Mouse (Mus musculus): Measurements from ENCODE around the gene Mrpl18. TPM values are rescaled to one million over a fixed set of nuclear protein-coding genes. Genes with fewer than 3 reads are reported as not detected.
A peak's percentile ranks its signal among the peaks of the same experiment; 100 is the strongest.
"Not testable (repeated sequence)": the region's sequence is repeated elsewhere in the genome, so short reads cannot be mapped to it uniquely, and the experiment has no call there.

Mrpl18 gene
- polyA plus RNA-seq, 1 experiment from 2014 or later: 193 TPM

DNA sequence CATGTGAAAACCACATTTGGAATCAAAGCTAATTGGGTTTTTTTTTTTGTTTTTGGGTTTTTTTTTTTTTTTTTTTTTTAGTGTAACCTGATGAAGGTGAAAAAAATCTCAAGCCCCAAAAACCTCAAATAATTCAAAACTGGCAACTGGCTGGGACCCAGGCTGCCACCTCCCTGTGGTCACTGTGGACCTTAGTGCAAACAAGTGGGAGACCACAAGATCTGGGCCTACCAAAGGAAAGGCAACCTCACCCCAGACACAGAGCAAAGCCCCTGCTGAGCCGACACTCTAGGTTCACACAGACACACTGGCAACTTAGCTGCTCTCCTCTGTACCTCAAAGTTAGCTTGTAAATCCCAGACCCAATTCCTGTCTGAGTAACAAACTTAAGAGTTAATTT, 11.8 kb downstream of the Mrpl18 start:
- DNase-seq (ENCODE audit: low spot score): no peak
- H3K36me3 ChIP-seq: peaks cover 60% of the 10 kb centered on the region
- H3K9me3 ChIP-seq (replicated peaks): no peaks in the 10 kb centered on the region
- no peak overlapping the region for H3K27ac ChIP-seq (replicated peaks)
- H3K4me3 ChIP-seq: no peak overlapping the region
- no peaks in the 10 kb centered on the region for H3K27me3 ChIP-seq (ENCODE audit: low read depth, poor library complexity, severe bottlenecking)
- WGBS: 77% methylated on average over 1 of the region's 1 CpGs
- peaks cover 16% of the 10 kb centered on the region for H3K4me1 ChIP-seq

- Histone ChIP-seq H3K36me3 (peaks cover 65% of the 10 kb centered on the region), H3K4me1 (peaks cover 16% of the 10 kb centered on the region), H3K27me3 (ENCODE audit: low read depth, poor library complexity, severe bottlenecking) (no peaks in the 10 kb centered on the region), H3K4me3 (no peak overlapping the region), H3K9me3 (replicated peaks) (no peaks in the 10 kb centered on the region), H3K27ac (replicated peaks) (peak overlapping the region; percentile 78)
- DNase-seq (ENCODE audit: low spot score): peak; percentile 65
- WGBS: 29% methylated on average over 11 of the region's 12 CpGs
Observed at GRCm38 (mm10) chr17:12903372-12904333, 12.5 kb downstream of the Mrpl18 start.

GRCm38 (mm10) chr17:12902291-12902690, 13.9 kb downstream of the Mrpl18 start:
- no peak overlapping the region for H3K27ac ChIP-seq (replicated peaks)
- 94% methylated on average over 6 of the region's 6 CpGs for WGBS

DNA sequence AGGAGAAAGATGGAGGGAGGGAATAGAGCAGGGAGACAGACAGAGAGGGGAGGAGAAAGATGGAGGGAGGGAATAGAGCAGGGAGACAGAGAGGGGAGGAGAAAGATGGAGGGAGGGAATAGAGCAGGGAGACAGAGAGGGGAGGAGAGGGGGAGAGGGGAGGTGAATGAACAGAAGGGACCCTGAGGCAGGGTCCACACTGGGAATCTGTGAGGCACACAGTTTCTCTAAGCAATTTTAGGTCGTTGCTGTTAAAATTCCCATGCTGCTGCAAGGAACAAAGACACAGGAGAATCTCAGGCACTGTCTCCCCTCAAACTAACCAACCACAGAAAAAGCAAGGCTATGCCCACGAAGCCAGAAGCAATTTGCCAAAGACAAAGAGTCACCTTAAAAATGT, 17.5 kb downstream of the Mrpl18 start:
- not testable (repeated sequence) for DNase-seq (ENCODE audit: low spot score)
- WGBS: 40% methylated on average over 2 of the region's 2 CpGs
- peaks cover 59% of the 10 kb centered on the region for H3K36me3 ChIP-seq

More at GRCm38 (mm10) chr17:12902291-12902690, 13.9 kb downstream of the Mrpl18 start:
- H3K4me1 ChIP-seq: peaks cover 16% of the 10 kb centered on the region
- DNase-seq (ENCODE audit: low spot score): no peak
- H3K9me3 ChIP-seq (replicated peaks): no peaks in the 10 kb centered on the region
- peaks cover 67% of the 10 kb centered on the region for H3K36me3 ChIP-seq
- H3K4me3 ChIP-seq: no peak overlapping the region
- H3K27me3 ChIP-seq (ENCODE audit: low read depth, poor library complexity, severe bottlenecking): no peaks in the 10 kb centered on the region

GRCm38 (mm10) chr17:12897674-12898073, 18.5 kb downstream of the Mrpl18 start:
- Histone ChIP-seq H3K36me3 (peaks cover 52% of the 10 kb centered on the region), H3K4me3 (no peak overlapping the region), H3K4me1 (peaks cover under 1% of the 10 kb centered on the region; the same call in 1 of the 2 replicates), H3K9me3 (replicated peaks) (no peaks in the 10 kb centered on the region), H3K27ac (replicated peaks) (peak overlapping the region; percentile 52), H3K27me3 (ENCODE audit: low read depth, poor library complexity, severe bottlenecking) (no peaks in the 10 kb centered on the region)
- WGBS: 87% methylated on average over 5 of the region's 5 CpGs
- DNase-seq (ENCODE audit: low spot score): no peak

More for the DNA sequence above, 17.5 kb downstream of the Mrpl18 start:
- peaks cover 10% of the 10 kb centered on the region for H3K4me1 ChIP-seq
- H3K9me3 ChIP-seq (replicated peaks); H3K27me3 ChIP-seq (ENCODE audit: low read depth, poor library complexity, severe bottlenecking); H3K27ac ChIP-seq (replicated peaks); H3K4me3 ChIP-seq: not testable (repeated sequence)

DNA sequence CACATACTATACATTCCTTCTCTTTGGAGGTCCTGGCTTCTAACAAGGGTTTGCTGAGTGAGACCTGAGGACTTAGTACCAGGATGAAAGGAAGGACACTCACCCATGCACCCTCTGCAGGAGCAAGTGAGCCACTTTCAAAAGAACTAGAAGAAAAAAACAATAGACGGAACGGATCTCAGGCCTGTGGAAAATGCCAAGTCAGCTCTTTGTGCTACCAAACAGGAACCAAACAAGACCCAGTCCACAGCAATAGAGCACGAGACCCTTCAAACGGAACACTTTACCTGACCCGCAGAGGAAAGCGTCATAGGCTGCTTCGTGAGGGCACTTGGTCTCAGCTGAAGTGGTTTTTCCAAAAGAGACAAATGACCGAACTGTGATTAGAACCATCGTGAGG, 24.1 kb downstream of the Mrpl18 start:
- no peak for DNase-seq (ENCODE audit: low spot score)
- no peaks in the 10 kb centered on the region for H3K9me3 ChIP-seq (replicated peaks)
- H3K27me3 ChIP-seq (ENCODE audit: low read depth, poor library complexity, severe bottlenecking): no peaks in the 10 kb centered on the region
- WGBS: 91% methylated on average over 9 of the region's 9 CpGs
- H3K4me1 ChIP-seq: no peaks in the 10 kb centered on the region
- peaks cover 42% of the 10 kb centered on the region for H3K36me3 ChIP-seq
- no peak overlapping the region for H3K4me3 ChIP-seq
- H3K27ac ChIP-seq (replicated peaks): no peak overlapping the region

DNA sequence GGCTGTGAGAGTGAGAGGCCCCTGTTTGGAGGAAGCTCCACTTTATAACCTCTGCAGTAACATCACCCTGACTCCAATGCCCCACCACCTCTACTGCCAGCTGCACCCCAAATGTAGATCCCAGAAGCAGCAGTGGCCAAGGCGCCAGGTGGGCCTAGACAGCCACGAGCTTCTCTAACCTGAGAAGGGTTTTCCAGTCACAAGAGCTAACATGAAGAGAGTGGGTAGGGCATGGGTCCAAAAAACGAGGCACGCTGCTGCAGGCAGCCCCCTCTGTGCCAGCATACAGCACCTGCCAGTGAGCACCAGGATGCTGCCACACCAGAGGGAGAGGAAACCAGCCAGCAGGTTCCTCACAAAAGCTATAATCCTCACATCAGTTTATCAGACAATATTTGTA, 25.1 kb downstream of the Mrpl18 start:
- no peak for DNase-seq (ENCODE audit: low spot score)
- H3K4me3 ChIP-seq: no peak overlapping the region
- 88% methylated on average over 4 of the region's 4 CpGs for WGBS
- H3K9me3 ChIP-seq (replicated peaks): no peaks in the 10 kb centered on the region
- H3K27me3 ChIP-seq (ENCODE audit: low read depth, poor library complexity, severe bottlenecking): no peaks in the 10 kb centered on the region
- no peak overlapping the region for H3K27ac ChIP-seq (replicated peaks)
- no peaks in the 10 kb centered on the region for H3K4me1 ChIP-seq
- peaks cover 35% of the 10 kb centered on the region for H3K36me3 ChIP-seq

DNA sequence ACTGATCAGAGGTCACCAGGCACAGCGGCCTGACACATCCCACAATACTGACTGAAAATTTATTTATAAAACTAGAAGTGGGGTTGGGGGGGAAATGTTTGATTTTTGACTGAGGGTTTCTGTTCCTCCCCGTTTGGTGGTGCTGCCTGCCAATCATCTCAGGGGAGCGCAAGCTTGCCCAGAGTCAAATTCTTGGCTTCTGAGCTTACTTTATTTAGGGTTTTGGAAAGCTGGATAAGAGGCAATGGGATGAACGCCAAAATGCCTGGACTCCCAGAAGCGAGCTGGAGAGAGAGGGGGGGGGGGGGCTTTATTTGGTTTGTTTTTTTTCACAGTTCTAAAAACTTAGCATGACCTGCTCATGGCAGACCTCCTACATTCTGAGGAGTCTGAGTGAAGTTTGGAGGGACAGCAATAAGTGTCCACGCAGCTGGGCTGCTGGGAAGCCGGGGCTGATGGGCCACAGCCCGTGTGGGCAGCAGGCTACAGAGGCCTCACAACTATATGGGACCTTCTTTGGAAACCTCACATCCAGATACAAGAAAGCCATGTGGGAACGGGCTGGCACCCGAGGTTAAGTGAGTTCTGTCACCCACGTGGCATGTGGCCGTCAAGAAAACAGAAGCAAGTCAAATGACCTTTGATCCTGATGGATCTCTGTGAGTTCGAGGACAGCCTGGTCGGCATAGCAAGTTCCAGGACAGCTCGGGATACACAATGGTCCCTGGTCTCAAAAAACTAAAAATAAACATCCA, 28.9 kb downstream of the Mrpl18 start:
- WGBS: 83% methylated on average over 15 of the region's 15 CpGs
- H3K4me1 ChIP-seq: no peaks in the 10 kb centered on the region
- H3K4me3 ChIP-seq: no peak overlapping the region
- H3K27ac ChIP-seq (replicated peaks): no peak overlapping the region
- no peak for DNase-seq (ENCODE audit: low spot score)
- no peaks in the 10 kb centered on the region for H3K27me3 ChIP-seq (ENCODE audit: low read depth, poor library complexity, severe bottlenecking)
- H3K9me3 ChIP-seq (replicated peaks): no peaks in the 10 kb centered on the region
- peaks cover 30% of the 10 kb centered on the region for H3K36me3 ChIP-seq

DNA sequence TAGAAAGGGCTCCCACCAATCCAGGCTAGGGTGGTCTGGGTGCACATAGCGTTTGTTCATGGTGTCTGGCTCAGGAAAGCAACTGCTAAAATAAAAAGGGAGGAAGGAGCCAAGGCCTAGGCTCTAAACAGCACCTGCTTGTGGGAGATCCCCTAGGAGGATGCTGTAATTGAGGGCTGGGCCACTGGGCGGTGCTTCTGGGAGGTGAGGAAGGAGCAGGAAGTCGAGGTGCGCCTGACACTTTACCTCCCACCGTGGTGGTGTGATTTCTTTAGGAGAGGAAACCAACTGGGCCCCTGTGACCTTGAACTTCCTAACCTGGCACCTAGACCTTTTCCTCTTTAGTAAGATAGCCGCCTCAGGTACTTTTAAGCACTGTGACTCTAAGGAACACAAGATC, 29.5 kb downstream of the Mrpl18 start:
- Histone ChIP-seq H3K27me3 (ENCODE audit: low read depth, poor library complexity, severe bottlenecking) (no peaks in the 10 kb centered on the region), H3K4me1 (no peaks in the 10 kb centered on the region), H3K9me3 (replicated peaks) (no peaks in the 10 kb centered on the region), H3K36me3 (peaks cover 29% of the 10 kb centered on the region), H3K27ac (replicated peaks) (no peak overlapping the region), H3K4me3 (no peak overlapping the region)
- DNase-seq (ENCODE audit: low spot score): no peak
- WGBS: 40% methylated on average over 6 of the region's 6 CpGs

DNA sequence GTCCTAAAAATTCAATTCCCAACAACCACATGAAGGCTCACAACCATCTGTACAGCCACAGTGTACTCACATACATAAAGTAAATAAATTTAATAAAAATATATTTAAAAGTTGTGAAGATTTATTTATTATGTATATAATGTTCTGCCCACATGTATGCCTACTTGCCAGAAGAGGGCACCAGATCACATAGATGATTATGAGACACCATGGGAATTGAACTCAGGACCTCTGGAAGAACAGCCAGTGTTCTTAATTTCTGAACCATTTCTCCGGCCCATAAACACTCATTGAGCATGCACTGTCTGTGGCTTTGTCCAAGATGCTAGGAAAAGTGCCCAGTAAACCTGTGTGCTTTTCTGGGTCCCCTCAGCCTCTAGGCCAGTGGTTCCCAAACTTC, 34.9 kb downstream of the Mrpl18 start:
- no peak overlapping the region for H3K4me3 ChIP-seq
- no peaks in the 10 kb centered on the region for H3K9me3 ChIP-seq (replicated peaks)
- WGBS: 69% methylated on average over 1 of the region's 1 CpGs

DNA sequence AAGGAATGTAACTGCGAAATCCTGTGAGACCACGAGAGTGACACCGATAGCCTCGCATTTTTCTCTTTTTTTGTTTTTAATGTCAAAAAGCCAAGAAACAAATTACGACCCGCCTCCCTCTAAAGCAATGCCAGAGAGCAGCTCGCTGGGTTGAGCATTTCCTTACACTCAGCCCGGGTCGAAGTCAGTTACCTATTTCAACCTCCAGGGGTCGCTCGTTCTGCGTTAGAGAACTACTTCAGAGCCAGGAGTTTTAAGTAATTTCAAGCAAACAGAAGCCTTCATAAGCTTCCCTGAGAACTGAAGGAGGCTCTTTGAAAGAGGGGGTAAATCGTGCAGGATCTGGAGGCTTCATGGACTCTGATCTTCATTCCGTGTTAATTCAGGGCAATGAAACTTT, 36.0 kb downstream of the Mrpl18 start:
- peak; percentile 78 for DNase-seq (ENCODE audit: low spot score)
- H3K36me3 ChIP-seq: no peaks in the 10 kb centered on the region
- H3K4me1 ChIP-seq: 0 out of 2 replicates have a peak, but pooled peaks cover 4% of the 10 kb centered on the region
- no peaks in the 10 kb centered on the region for H3K9me3 ChIP-seq (replicated peaks)
- peak overlapping the region; percentile 20 for H3K4me3 ChIP-seq
- H3K27me3 ChIP-seq (ENCODE audit: low read depth, poor library complexity, severe bottlenecking): peaks cover 6% of the 10 kb centered on the region; the same call in 1 of the 2 replicates
- 6% methylated on average over 14 of the region's 14 CpGs for WGBS
- no peak overlapping the region for H3K27ac ChIP-seq (replicated peaks)

More for the DNA sequence above, 34.9 kb downstream of the Mrpl18 start:
- peaks cover 6% of the 10 kb centered on the region; the same call in 1 of the 2 replicates for H3K27me3 ChIP-seq (ENCODE audit: low read depth, poor library complexity, severe bottlenecking)
- H3K36me3 ChIP-seq: no peaks in the 10 kb centered on the region
- DNase-seq (ENCODE audit: low spot score): no peak
- no peak overlapping the region for H3K27ac ChIP-seq (replicated peaks)
- 0 out of 2 replicates have a peak, but pooled peaks cover 4% of the 10 kb centered on the region for H3K4me1 ChIP-seq

DNA sequence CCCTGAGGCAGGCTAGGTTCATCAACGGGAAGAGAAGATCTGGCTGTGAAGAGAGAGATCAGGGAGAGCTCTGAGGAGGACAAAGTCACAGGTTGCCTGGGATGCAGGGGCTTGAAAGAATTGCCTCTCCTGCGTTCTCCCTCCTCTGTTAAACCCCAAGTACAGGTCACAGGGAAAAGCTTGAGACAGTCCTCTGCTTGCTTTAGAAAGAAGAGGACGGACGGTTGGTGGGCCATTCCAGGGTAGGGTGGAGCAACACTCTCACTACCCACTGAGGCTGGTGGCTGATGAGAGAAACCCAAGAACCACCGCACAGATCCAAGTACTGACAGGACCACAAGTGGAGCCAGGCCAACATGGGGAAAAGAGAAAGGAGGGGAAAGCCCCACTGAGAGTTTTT, 40.4 kb downstream of the Mrpl18 start, which contains the start of gene Mrgprh:
Mrgprh (plus strand) TSS at position 301 of the 400 bp plus-strand sequence.
- H3K36me3 ChIP-seq: no peaks in the 10 kb centered on the region
- H3K9me3 ChIP-seq (replicated peaks): no peaks in the 10 kb centered on the region
- 82% methylated on average over 5 of the region's 5 CpGs for WGBS
- no peak within 1 kb of the TSS for H3K27ac ChIP-seq (replicated peaks)
- no peak for DNase-seq (ENCODE audit: low spot score)
- H3K4me1 ChIP-seq: peaks cover 4% of the 10 kb centered on the region; the same call in 1 of the 2 replicates
- no peak within 1 kb of the TSS for H3K4me3 ChIP-seq
- H3K27me3 ChIP-seq (ENCODE audit: low read depth, poor library complexity, severe bottlenecking): peaks cover 10% of the 10 kb centered on the region
